Mouse (Mus musculus) left cerebral cortex, postnatal 25 days (tissue): ENCODE measurements at regions not wholly inside any gene's neighbourhood (a gene's known extent, or its start where the extent isn't known, plus 50 kb on each side); places are given as distances from the start of the nearest gene placed in this dataset.

ENCODE experiments used
- DNase-seq, 2 experiments: peaks; one replicate each; pipeline ENCODE4 v3.0.0; 2022; ENCODE audit warnings: low spot score in 2 of 2, mixed read lengths in 1 of 2
- intact Hi-C: fragments of 180-260 bp; cut with DNase I; formaldehyde crosslinking; loops from one replicate; pipeline ENCODE4 v1.15.1; 2025

DNA sequence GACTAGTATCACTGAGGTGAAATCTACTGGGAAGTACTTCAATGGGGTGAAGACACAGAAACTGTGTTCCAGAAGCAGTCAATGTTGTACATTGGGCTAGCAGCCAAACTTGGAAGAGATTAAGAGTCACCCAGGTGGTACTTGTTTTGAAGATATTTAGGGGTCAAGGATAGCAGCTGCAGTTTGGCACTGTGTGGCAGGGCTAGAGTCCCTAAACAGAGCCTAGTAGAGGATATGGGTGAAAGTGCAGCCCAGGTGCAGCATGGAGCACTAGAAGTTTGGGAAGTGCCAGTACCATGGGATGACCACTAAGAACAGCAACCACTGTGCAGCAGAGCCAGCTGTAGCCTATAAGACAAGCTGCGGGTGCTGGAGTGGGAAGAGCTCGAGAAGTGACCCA lies 70.6 kb upstream of the A1bg start:
- intact Hi-C loops = no loop called here
- no peak for DNase-seq

DNA sequence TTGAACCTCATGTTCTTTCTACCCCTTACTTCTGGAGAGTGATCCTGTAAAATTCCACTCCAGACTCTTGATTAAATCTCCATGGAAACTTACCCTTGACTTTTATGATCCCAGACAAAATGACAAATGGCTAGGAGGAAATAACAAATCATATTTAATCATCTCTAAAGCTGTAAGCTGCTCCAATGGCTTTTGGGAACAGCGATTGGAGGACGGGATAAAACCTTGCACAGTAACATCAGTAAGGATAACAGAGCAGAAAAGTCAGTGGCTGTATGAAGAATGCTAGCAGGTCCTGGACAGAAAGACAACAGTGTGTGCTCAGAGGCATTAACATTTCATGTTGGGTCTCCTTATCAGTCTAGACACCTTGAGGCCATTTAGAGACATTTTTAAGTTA lies 59.8 kb upstream of the A1bg start:
- intact Hi-C loops = no loop called here
- no peak for DNase-seq
